Mouse (Mus musculus): ENCODE measurements around the gene Slfn5.

DNA sequence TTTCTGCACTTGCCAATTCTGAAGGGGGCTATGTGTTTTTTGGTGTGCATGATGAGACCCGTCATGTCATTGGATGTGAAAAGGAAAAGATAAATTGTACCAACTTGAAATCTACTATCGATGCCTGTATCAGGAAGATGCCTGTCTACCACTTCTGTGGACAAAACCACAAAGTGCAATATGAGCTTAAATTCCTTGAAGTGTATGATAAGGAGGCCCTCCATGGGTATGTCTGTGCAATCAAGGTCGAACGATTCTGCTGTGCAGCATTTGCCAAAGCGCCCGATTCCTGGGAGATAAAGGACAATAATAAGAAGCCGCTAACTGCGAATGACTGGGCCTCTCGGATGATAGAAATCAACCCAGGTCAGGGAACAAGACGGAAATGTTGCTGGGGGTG lies 5.8 kb downstream of the Slfn5 start:
- TF ChIP-seq POLR2A (IDR thresholded peaks at IDR 0.05; ENCODE audit: insufficient read depth, low read depth, low read length) = no peak
- no peak for TF ChIP-seq CTCF (IDR thresholded peaks at IDR 0.05)

Data from heart, adult 2 months (tissue).